Mouse (Mus musculus) c-Kit-positive CD71-positive TER-119-positive erythroid progenitor cells, embryonic 14.5 days (primary cell): ENCODE results near the gene Cdon.
A peak's percentile ranks its signal among the peaks of the same experiment; 100 is the strongest.

ENCODE experiments used
- DNase-seq: peaks from one replicate; pipeline ENCODE4 v3.0.0-alpha.2; 2013; ENCODE audit warnings: low spot score

Gene Cdon

GRCm38 (mm10) chr9:35541488-35541887 is 120.6 kb downstream of the Cdon start:
- DNase-seq = peak; percentile 61

GRCm38 (mm10) chr9:35541941-35542340 is 121.0 kb downstream of the Cdon start:
- DNase-seq = no peak

- no peak for DNase-seq
These were observed 122.4 kb downstream of the Cdon start for GRCm38 (mm10) chr9:35543099-35543860.

- DNase-seq = no peak
These were observed 123.7 kb downstream of the Cdon start for GRCm38 (mm10) chr9:35544666-35545065.

GRCm38 (mm10) chr9:35545704-35546103 is 124.8 kb downstream of the Cdon start:
- DNase-seq = no peak

- no peak for DNase-seq
These were observed 125.8 kb downstream of the Cdon start for GRCm38 (mm10) chr9:35546745-35547144.

- DNase-seq = no peak
These were observed 127.5 kb downstream of the Cdon start for GRCm38 (mm10) chr9:35548455-35548854.

GRCm38 (mm10) chr9:35556494-35557102 is 135.7 kb downstream of the Cdon start:
- no peak for DNase-seq
